Mouse (Mus musculus): Measurements from ENCODE around the gene 1700017B05Rik. TPM values are rescaled to one million over a fixed set of nuclear protein-coding genes. Genes with fewer than 3 reads are reported as not detected.

1700017B05Rik gene
- 58.6 and 95.9 TPM in 2 replicates for polyA plus RNA-seq (2012; ENCODE audit: low replicate concordance)

DNA sequence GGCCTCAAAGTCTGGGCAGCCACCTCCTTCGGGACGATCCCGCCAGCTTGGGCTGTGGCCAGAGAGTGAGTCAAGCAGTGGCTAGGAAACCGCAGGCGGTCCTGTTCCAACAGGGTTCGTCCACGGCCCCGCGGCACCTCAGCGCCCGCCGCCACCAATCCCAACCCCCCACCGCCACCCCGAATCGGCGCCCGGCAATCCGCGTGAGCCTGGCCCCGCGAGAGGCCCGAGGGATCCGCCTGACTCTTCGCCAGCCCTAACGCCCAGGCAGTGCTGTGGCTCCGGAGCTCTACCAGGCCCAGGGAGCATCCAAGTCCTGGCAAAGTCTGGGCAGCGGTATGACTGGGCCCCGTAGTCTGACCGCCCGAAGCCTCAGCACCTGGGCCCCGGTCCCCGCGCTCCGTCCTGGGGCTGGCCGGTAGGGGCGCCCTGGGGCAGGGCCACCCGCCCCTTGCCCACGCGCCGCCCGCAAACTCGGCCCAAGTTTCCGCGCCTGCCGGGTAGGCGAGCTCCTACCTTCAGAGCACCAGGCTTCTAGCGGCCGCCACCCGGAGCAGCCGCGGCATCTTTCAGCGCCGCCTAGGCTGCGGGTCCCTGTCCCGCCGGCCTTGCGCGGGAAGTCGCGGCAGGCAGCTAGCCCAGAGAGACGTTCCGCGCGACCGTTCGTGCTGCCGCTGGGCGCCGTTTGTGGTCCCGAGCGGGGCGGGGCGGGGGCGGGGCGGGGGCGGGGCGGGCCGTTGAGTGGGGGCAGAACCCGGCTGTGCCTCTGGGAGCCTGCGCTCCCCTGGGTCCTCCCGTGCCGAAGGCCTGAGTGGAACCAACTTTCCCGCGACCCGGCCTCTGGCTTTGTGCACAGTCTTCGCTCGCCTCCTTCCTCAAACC lies at the start of gene 1700017B05Rik:
1700017B05Rik (minus strand) TSS at position 700 of the 882 bp plus-strand sequence.

DNA sequence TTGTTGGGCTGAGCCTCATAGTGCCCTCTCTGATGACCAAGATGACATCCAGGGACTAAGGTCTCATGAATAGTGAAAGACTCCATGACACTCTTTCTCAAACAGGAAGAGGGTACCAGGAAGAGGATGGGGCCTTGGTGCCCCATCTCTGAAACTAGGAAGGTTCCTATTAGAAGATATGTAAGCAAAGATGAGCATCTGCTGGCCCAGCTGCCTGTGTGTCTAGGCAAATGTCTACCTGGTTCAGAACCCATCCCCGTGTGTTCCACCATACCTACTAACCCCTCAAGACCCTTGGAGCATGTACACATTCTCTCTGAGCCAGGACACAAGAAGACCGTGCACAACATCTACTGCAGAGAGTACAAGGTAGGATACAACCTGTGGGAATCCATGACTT lies 26.2 kb downstream of the 1700017B05Rik start, which contains the start of gene Trcg1:
Trcg1 (plus strand) TSS at position 301 of the 400 bp plus-strand sequence.

Other genes with a start within 250 kb of the 1700017B05Rik start
- 23.2 and 26.4 TPM in 2 replicates for gene Sin3a, start 190.6 kb downstream of the 1700017B05Rik start, polyA plus RNA-seq (2012; ENCODE audit: low replicate concordance)
- 105 and 114 TPM in 2 replicates for gene Man2c1, start 131.9 kb downstream of the 1700017B05Rik start, polyA plus RNA-seq (2012; ENCODE audit: low replicate concordance)
- gene Neil1, start 114.3 kb downstream of the 1700017B05Rik start, polyA plus RNA-seq (2012; ENCODE audit: low replicate concordance) = 24.0 and 44.5 TPM in 2 replicates
- 78.8 and 92.0 TPM in 2 replicates for gene Commd4, start 104.3 kb downstream of the 1700017B05Rik start, polyA plus RNA-seq (2012; ENCODE audit: low replicate concordance)
- not detected in 2 replicates for gene Trcg1, start 26.1 kb downstream of the 1700017B05Rik start, polyA plus RNA-seq (2012; ENCODE audit: low replicate concordance)
- 12.9 and 25.2 TPM in 2 replicates for gene Ppcdc, start 177.5 kb upstream of the 1700017B05Rik start, polyA plus RNA-seq (2012; ENCODE audit: low replicate concordance)
- 6.0 and 7.6 TPM in 2 replicates for gene Scamp5, start 205.4 kb upstream of the 1700017B05Rik start, polyA plus RNA-seq (2012; ENCODE audit: low replicate concordance)
- gene Rpp25, start 241.4 kb upstream of the 1700017B05Rik start, polyA plus RNA-seq (2012; ENCODE audit: low replicate concordance) = 0.11 and 0.12 TPM in 2 replicates